Mouse (Mus musculus) T-cell, adult 2 months (primary cell): ENCODE results near the gene Uck2.

Experiments used
- DNase-seq: peaks from one replicate; pipeline ENCODE4 v3.0.0; 2022; ENCODE audit warnings: low spot score

Gene Uck2

GRCm38 (mm10) chr1:167285320-167285355 is at the start of gene Uck2:
TSS of gene Uck2 (minus strand) at chr1:167285320.
- DNase-seq = no peak

- no peak for DNase-seq
Measured at GRCm38 (mm10) chr1:167331106-167331505, 46.0 kb upstream of the Uck2 start.

GRCm38 (mm10) chr1:167328776-167329175 is 43.7 kb upstream of the Uck2 start:
- DNase-seq = no peak

GRCm38 (mm10) chr1:167321691-167322090 is 36.6 kb upstream of the Uck2 start:
- DNase-seq = no peak

- no peak for DNase-seq
Measured at GRCm38 (mm10) chr1:167313220-167313619, 28.1 kb upstream of the Uck2 start.

- DNase-seq = no peak
Measured at GRCm38 (mm10) chr1:167312367-167312766, 27.2 kb upstream of the Uck2 start.

GRCm38 (mm10) chr1:167308261-167309054 is 23.3 kb upstream of the Uck2 start, which contains the start of gene Tmco1:
TSS of gene Tmco1 (plus strand) at chr1:167308378.
- peak; percentile 98 for DNase-seq

- no peak for DNase-seq
Measured at GRCm38 (mm10) chr1:167307674-167308073, 22.6 kb upstream of the Uck2 start.

GRCm38 (mm10) chr1:167306451-167307240 is 21.5 kb upstream of the Uck2 start:
- DNase-seq = peak; percentile 78

- DNase-seq = no peak
Measured at GRCm38 (mm10) chr1:167305501-167306137, 20.5 kb upstream of the Uck2 start.

GRCm38 (mm10) chr1:167300122-167300521 is 15.0 kb upstream of the Uck2 start:
- DNase-seq = no peak

- no peak for DNase-seq
Measured at GRCm38 (mm10) chr1:167295679-167296402, 10.7 kb upstream of the Uck2 start.

- DNase-seq = no peak
Measured at GRCm38 (mm10) chr1:167292447-167292846, 7.3 kb upstream of the Uck2 start.

- no peak for DNase-seq
Measured at GRCm38 (mm10) chr1:167291610-167292009, 6.5 kb upstream of the Uck2 start.

- no peak for DNase-seq
Measured at GRCm38 (mm10) chr1:167290263-167290592, 5.1 kb upstream of the Uck2 start.

GRCm38 (mm10) chr1:167289567-167290262 is 4.6 kb upstream of the Uck2 start:
- DNase-seq = no peak

GRCm38 (mm10) chr1:167288665-167289538 is 3.8 kb upstream of the Uck2 start:
- no peak for DNase-seq

- DNase-seq = no peak
Measured at GRCm38 (mm10) chr1:167287156-167287555, 2.0 kb upstream of the Uck2 start.

- DNase-seq = no peak
Measured at GRCm38 (mm10) chr1:167285356-167285755, 236 bp upstream of the Uck2 start.

- DNase-seq = peak; percentile 63
Measured at GRCm38 (mm10) chr1:167284837-167285319, 242 bp downstream of the Uck2 start.

GRCm38 (mm10) chr1:167284258-167284836 is 773 bp downstream of the Uck2 start:
- DNase-seq = peak; percentile 64
